Mouse (Mus musculus): ENCODE data around the gene Marveld2. TPM values are rescaled to one million over a fixed set of nuclear protein-coding genes. Genes with fewer than 3 reads are reported as not detected.

Gene Marveld2
- total RNA-seq (2023), result 4.6 TPM

GRCm38 (mm10) chr13:100616181-100617087, at the start of gene Marveld2:
Gene Marveld2, minus strand, starts transcription at chr13:100616971.

GRCm38 (mm10) chr13:100651439-100652186, 34.8 kb upstream of the Marveld2 start, which contains the start of gene Taf9:
Gene Taf9, plus strand, starts transcription at chr13:100651579.

GRCm38 (mm10) chr13:100650550-100651438, 34.0 kb upstream of the Marveld2 start, which contains the start of the genes Ak6 and Rad17:
Gene Ak6, plus strand, starts transcription at chr13:100650979.
Gene Rad17, minus strand, starts transcription at chr13:100651051.

GRCm38 (mm10) chr13:100552369-100553041, 64.3 kb downstream of the Marveld2 start, which contains the start of gene Ocln:
Gene Ocln, minus strand, starts transcription at chr13:100552718.

Other genes starting within 250 kb of the Marveld2 start
- not detected for gene Naip1, start 164.1 kb downstream of the Marveld2 start, total RNA-seq (2023)
- 47.3 TPM for gene Gtf2h2, start 124.4 kb downstream of the Marveld2 start, total RNA-seq (2023)
- gene Ocln, start 64.3 kb downstream of the Marveld2 start, total RNA-seq (2023), result not detected
- gene Ak6, start 34.0 kb upstream of the Marveld2 start, total RNA-seq (2023), result 60.8 TPM
- 17.6 TPM for gene Rad17, start 34.1 kb upstream of the Marveld2 start, total RNA-seq (2023)
- 8.3 TPM for gene Taf9, start 34.6 kb upstream of the Marveld2 start, total RNA-seq (2023)
- gene Ccdc125, start 52.7 kb upstream of the Marveld2 start, total RNA-seq (2023), result 13.2 TPM
- 31.3 TPM for gene Cdk7, start 114.0 kb upstream of the Marveld2 start, total RNA-seq (2023)
- 20.4 TPM for gene Mrps36, start 127.7 kb upstream of the Marveld2 start, total RNA-seq (2023)
- not detected for gene Cenph, start 158.9 kb upstream of the Marveld2 start, total RNA-seq (2023)
- gene Ccnb1, start 169.6 kb upstream of the Marveld2 start, total RNA-seq (2023), result 1.9 TPM
- 45.0 TPM for gene Slc30a5, start 216.5 kb upstream of the Marveld2 start, total RNA-seq (2023)

All from CD4-positive naive resting alpha-beta T cell, adult 57 days (primary cell).